8 mouse cellular contexts compared by ENCODE assay signal in the genomic region with DNA sequence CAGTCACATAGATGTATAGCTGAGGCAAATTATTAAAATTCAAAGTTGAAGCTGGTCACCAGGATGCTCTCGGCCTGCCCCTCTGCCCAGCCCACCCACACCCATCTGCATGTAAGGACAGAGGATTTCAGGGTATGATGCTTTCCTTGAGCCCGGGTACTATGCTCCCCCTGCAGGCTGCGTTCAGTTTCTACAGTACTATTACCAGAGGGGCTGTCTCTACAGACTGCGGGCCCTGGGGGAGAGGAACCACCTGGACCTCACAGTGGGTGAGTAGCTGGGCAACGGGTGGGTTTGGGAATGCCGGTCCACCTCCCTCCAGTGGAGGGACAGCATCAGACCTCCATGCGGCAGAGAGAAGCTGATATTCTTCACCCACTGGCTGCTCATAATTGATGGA. TPM values are rescaled to one million over a fixed set of nuclear protein-coding genes. Genes with fewer than 3 reads are reported as not detected.
DNase-seq lines count a peak whose midpoint lies in the region; ATAC-seq lines count a peak whose summit lies in the region.

No protein-coding gene starts in this region.

- peak; percentile 55 for DNase-seq in embryo, embryonic 10 days (ENCODE audit: low spot score)
- no peak for DNase-seq in embryo, embryonic 9.5 days (ENCODE audit: extremely low spot score)
- peak; percentile 39 for DNase-seq in limb, embryonic 11.5 days (ENCODE audit: low spot score)
- DNase-seq in limb, embryonic 10.5 days (ENCODE audit: low spot score), result no peak
- DNase-seq in embryo, embryonic 10.5 days (ENCODE audit: low spot score), result peak; percentile 59
- peak; percentile 48 for DNase-seq in neural tube, embryonic 11.5 days (ENCODE audit: low spot score)
- no peak for DNase-seq in adrenal gland, postnatal 4 days (ENCODE audit: low spot score in 2 of 2)

- H3K4me2 ChIP-seq in limb, embryonic 11.5 days (ENCODE audit: low read depth, severe bottlenecking), result no peak overlapping the region
- no peak overlapping the region for H3K4me2 ChIP-seq in neural tube, embryonic 11.5 days (ENCODE audit: low read depth)
- H3K4me2 ChIP-seq in intestine, embryonic 16.5 days (ENCODE audit: low read depth, low read length), result no peak overlapping the region

- WGBS in limb, embryonic 11.5 days, result 43% methylated on average over 7 of the region's 7 CpGs
- 45% methylated on average over 7 of the region's 7 CpGs for WGBS in limb, embryonic 10.5 days
- WGBS in neural tube, embryonic 11.5 days, result 35% methylated on average over 7 of the region's 7 CpGs
- WGBS in intestine, embryonic 16.5 days, result 39% methylated on average over 7 of the region's 7 CpGs

- no peak overlapping the region for H3K9ac ChIP-seq in limb, embryonic 11.5 days (ENCODE audit: low read length)
- no peak overlapping the region for H3K9ac ChIP-seq in neural tube, embryonic 11.5 days (ENCODE audit: low read length)
- H3K9ac ChIP-seq in intestine, embryonic 16.5 days (ENCODE audit: low read depth, low read length), result no peak overlapping the region

- 0 out of 2 replicates have a peak, but pooled peaks cover 2% of the 10 kb centered on the region for H3K4me1 ChIP-seq in limb, embryonic 11.5 days (ENCODE audit: control insufficient read depth, insufficient read depth, low read length)
- peaks cover 8% of the 10 kb centered on the region for H3K4me1 ChIP-seq in limb, embryonic 10.5 days
- H3K4me1 ChIP-seq in neural tube, embryonic 11.5 days (ENCODE audit: control insufficient read depth, insufficient read depth, low read length), result peaks cover 9% of the 10 kb centered on the region; the same call in 1 of the 2 replicates
- no peaks in the 10 kb centered on the region for H3K4me1 ChIP-seq in intestine, embryonic 16.5 days (ENCODE audit: control insufficient read depth, insufficient read depth, low read length)

- no peaks in the 10 kb centered on the region for H3K9me3 ChIP-seq in limb, embryonic 11.5 days (ENCODE audit: control insufficient read depth, low read length)
- H3K9me3 ChIP-seq in limb, embryonic 10.5 days (replicated peaks), result no peaks in the 10 kb centered on the region
- H3K9me3 ChIP-seq in neural tube, embryonic 11.5 days (ENCODE audit: control insufficient read depth, low read length), result no peaks in the 10 kb centered on the region
- no peaks in the 10 kb centered on the region for H3K9me3 ChIP-seq in intestine, embryonic 16.5 days (ENCODE audit: control insufficient read depth, low read length)

- no peak overlapping the region for H3K27ac ChIP-seq in limb, embryonic 11.5 days (replicated peaks; ENCODE audit: low read depth, low read length)
- H3K27ac ChIP-seq in limb, embryonic 10.5 days, result no peak overlapping the region
- H3K27ac ChIP-seq in neural tube, embryonic 11.5 days (ENCODE audit: low read depth, low read length), result no peak overlapping the region
- no peak overlapping the region for H3K27ac ChIP-seq in intestine, embryonic 16.5 days (ENCODE audit: low read length)

- no peaks in the 10 kb centered on the region for H3K27me3 ChIP-seq in limb, embryonic 11.5 days (ENCODE audit: control insufficient read depth, insufficient read depth, low read length)
- H3K27me3 ChIP-seq in limb, embryonic 10.5 days (ENCODE audit: low read depth, poor library complexity, severe bottlenecking), result no peaks in the 10 kb centered on the region
- no peaks in the 10 kb centered on the region for H3K27me3 ChIP-seq in neural tube, embryonic 11.5 days (ENCODE audit: control insufficient read depth, insufficient read depth, low read length)
- no peaks in the 10 kb centered on the region for H3K27me3 ChIP-seq in intestine, embryonic 16.5 days (replicated peaks; ENCODE audit: control insufficient read depth, insufficient read depth, low read length)

- H3K36me3 ChIP-seq in limb, embryonic 11.5 days (ENCODE audit: control insufficient read depth, insufficient read depth, low read length), result no peaks in the 10 kb centered on the region
- peaks cover 4% of the 10 kb centered on the region; the same call in 1 of the 2 replicates for H3K36me3 ChIP-seq in limb, embryonic 10.5 days
- H3K36me3 ChIP-seq in neural tube, embryonic 11.5 days (ENCODE audit: control insufficient read depth, insufficient read depth, low read length), result no peaks in the 10 kb centered on the region
- no peaks in the 10 kb centered on the region for H3K36me3 ChIP-seq in intestine, embryonic 16.5 days (ENCODE audit: control insufficient read depth, insufficient read depth, low read length)

- ATAC-seq in limb, embryonic 11.5 days (ENCODE audit: insufficient number of reproducible peaks, low FRiP score, low TSS enrichment, low read depth), result no peak
- ATAC-seq in neural tube, embryonic 11.5 days (ENCODE audit: insufficient read depth, low FRiP score, low TSS enrichment), result peak; percentile 20; the same call in 1 of the 2 replicates
- no peak for ATAC-seq in intestine, embryonic 16.5 days

- H3K4me3 ChIP-seq in limb, embryonic 11.5 days (ENCODE audit: low read depth, low read length), result no peak overlapping the region
- H3K4me3 ChIP-seq in limb, embryonic 10.5 days, result no peak overlapping the region
- no peak overlapping the region for H3K4me3 ChIP-seq in neural tube, embryonic 11.5 days (ENCODE audit: low read depth, low read length)
- no peak overlapping the region for H3K4me3 ChIP-seq in intestine, embryonic 16.5 days (ENCODE audit: low read length)

RNA-seq across cellular contexts. Expression of a gene that starts 17.6 kb away (rescaled TPM):
- polyA plus RNA-seq in limb, embryonic 11.5 days (2014; fragmentation: Nextera tagmentation; extraction: Ambion mirVana), result 2.9 and 3.6 TPM in 2 replicates
- polyA plus RNA-seq in limb, embryonic 10.5 days (2016; fragmentation: Nextera tagmentation; extraction: Ambion mirVana), result 1.8 and 2.0 TPM in 2 replicates
- 1.6 and 2.6 TPM in 2 replicates for polyA plus RNA-seq in neural tube, embryonic 11.5 days (2014; fragmentation: Nextera tagmentation; extraction: Ambion mirVana)
- polyA plus RNA-seq in intestine, embryonic 16.5 days (2015; fragmentation: Nextera tagmentation; extraction: Ambion mirVana), result 2.5 and 2.8 TPM in 2 replicates
- 1 to 10 TPM; 1.8 TPM for total RNA-seq in adrenal gland, postnatal 4 days (2021)

RNA-seq across cellular contexts. Expression of a gene that starts 27.1 kb away (rescaled TPM):
- polyA plus RNA-seq in limb, embryonic 11.5 days (2014; fragmentation: Nextera tagmentation; extraction: Ambion mirVana), result 12.0 and 14.0 TPM in 2 replicates
- 9.4 and 10.6 TPM in 2 replicates for polyA plus RNA-seq in limb, embryonic 10.5 days (2016; fragmentation: Nextera tagmentation; extraction: Ambion mirVana)
- polyA plus RNA-seq in neural tube, embryonic 11.5 days (2014; fragmentation: Nextera tagmentation; extraction: Ambion mirVana), result 10.9 and 12.2 TPM in 2 replicates
- polyA plus RNA-seq in intestine, embryonic 16.5 days (2015; fragmentation: Nextera tagmentation; extraction: Ambion mirVana), result 6.6 and 6.9 TPM in 2 replicates
- 10 to 100 TPM; 36.8 to 37.2 TPM for total RNA-seq in adrenal gland, postnatal 4 days (2021)

RNA-seq across cellular contexts. Expression of a gene that starts 46.7 kb away (rescaled TPM):
- polyA plus RNA-seq in limb, embryonic 11.5 days (2014; fragmentation: Nextera tagmentation; extraction: Ambion mirVana), result 9.3 and 11.3 TPM in 2 replicates
- 9.7 and 12.4 TPM in 2 replicates for polyA plus RNA-seq in limb, embryonic 10.5 days (2016; fragmentation: Nextera tagmentation; extraction: Ambion mirVana)
- polyA plus RNA-seq in neural tube, embryonic 11.5 days (2014; fragmentation: Nextera tagmentation; extraction: Ambion mirVana), result 9.0 and 9.9 TPM in 2 replicates
- 10.4 and 10.9 TPM in 2 replicates for polyA plus RNA-seq in intestine, embryonic 16.5 days (2015; fragmentation: Nextera tagmentation; extraction: Ambion mirVana)
- 10 to 100 TPM; 11.4 to 12.2 TPM for total RNA-seq in adrenal gland, postnatal 4 days (2021)

RNA-seq across cellular contexts. Expression of a gene that starts 54.3 kb away (rescaled TPM):
- polyA plus RNA-seq in limb, embryonic 11.5 days (2014; fragmentation: Nextera tagmentation; extraction: Ambion mirVana), result 82.6 and 85.8 TPM in 2 replicates
- 90.1 and 92.0 TPM in 2 replicates for polyA plus RNA-seq in limb, embryonic 10.5 days (2016; fragmentation: Nextera tagmentation; extraction: Ambion mirVana)
- 68.3 and 69.0 TPM in 2 replicates for polyA plus RNA-seq in neural tube, embryonic 11.5 days (2014; fragmentation: Nextera tagmentation; extraction: Ambion mirVana)
- polyA plus RNA-seq in intestine, embryonic 16.5 days (2015; fragmentation: Nextera tagmentation; extraction: Ambion mirVana), result 64.3 and 66.3 TPM in 2 replicates
- 10 to 100 TPM; 36.0 to 36.5 TPM for total RNA-seq in adrenal gland, postnatal 4 days (2021)

Comparison
In these comparisons a context has a peak if more than half of its experiments do, and no peak if none do; other contexts are left out.
1. DNase-seq: peak in embryo, embryonic 10 days (single experiment), limb, embryonic 11.5 days (single experiment), embryo, embryonic 10.5 days (single experiment) and neural tube, embryonic 11.5 days (single experiment); none in embryo, embryonic 9.5 days (single experiment), limb, embryonic 10.5 days (single experiment) and adrenal gland, postnatal 4 days (0 of 2).